Mouse (Mus musculus): ENCODE data around the gene Gm44511. TPM values are rescaled to one million over a fixed set of nuclear protein-coding genes. Genes with fewer than 3 reads are reported as not detected.

The Gm44511 gene
- polyA plus RNA-seq (2016; fragmentation: Nextera tagmentation; extraction: Ambion mirVana), result not detected in 2 replicates

DNA sequence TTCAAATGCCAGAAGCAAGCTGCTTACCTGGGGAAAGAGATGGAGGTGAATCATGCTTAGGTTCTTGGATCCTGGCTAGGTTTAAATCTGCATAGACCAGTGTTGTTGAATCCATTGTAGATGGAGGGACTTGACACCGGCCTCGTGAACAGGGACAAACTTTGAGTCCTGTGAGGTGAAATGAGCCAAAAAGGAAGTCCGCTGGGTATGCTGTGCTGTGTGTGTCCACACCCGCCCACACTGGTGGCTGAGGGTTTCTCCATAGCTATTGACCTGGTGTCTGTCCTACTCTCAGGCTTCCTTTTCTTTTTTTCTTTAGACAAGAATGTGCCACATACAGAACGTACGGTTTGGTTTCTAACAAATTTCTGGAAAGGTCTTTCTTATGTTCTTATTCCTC, at the start of gene Gm44511, which contains the start of gene Klrb1b:
Gene Gm44511, minus strand, starts transcription at position 184 of the 400 bp plus-strand sequence.
Gene Klrb1b, minus strand, starts transcription at position 200 of the 400 bp plus-strand sequence.
- H3K4me3 ChIP-seq, result no peak within 1 kb of the TSS
- WGBS, result 92% methylated on average over 6 of the region's 6 CpGs

DNA sequence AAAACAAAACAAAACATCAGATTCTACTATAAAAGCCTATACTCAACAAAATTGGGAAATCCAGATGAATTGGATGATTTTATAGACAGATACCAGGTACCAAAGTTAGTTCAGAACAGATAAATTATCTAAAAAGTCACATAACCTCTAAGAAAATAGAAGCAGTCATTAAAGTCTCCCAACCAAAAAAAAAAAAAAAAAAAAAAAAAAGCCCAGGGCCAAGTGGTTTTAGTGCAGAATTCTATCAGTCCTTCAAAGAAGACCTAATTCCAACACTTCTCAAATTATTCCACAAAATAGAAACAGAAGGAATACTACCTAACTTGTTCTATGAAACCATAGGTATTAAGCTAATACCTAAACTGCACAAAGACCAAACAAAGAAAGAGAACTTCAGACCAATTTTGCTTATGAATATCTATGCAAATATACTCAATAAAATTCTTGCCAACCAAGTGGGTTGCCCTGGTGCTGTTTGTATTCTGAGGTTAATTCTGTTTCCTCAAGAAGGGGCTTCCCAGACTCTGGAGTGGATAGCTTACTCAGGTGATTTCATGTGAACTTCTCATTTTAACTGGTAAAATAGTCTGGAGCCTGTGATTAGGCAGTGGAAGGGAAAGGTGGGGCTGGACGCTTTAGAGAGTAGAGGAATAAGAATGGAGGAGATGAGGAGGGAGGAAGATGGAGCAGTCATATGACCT, 45.9 kb upstream of the Gm44511 start:
- Histone ChIP-seq H3K36me3 (no peaks in the 10 kb centered on the region), H3K27me3 (ENCODE audit: low read depth, poor library complexity, severe bottlenecking) (no peaks in the 10 kb centered on the region), H3K4me3 (no peak overlapping the region), H3K4me1 (0 out of 2 replicates have a peak, but pooled peaks cover 4% of the 10 kb centered on the region), H3K27ac (no peak overlapping the region), H3K9me3 (replicated peaks) (no peaks in the 10 kb centered on the region)
- no peak for DNase-seq (ENCODE audit: low spot score)
- 90% methylated on average over 1 of the region's 1 CpGs for WGBS

More for the DNA sequence above, at the start of gene Gm44511, which contains the start of gene Klrb1b:
- no peak for DNase-seq (ENCODE audit: low spot score)
- Histone ChIP-seq H3K27me3 (ENCODE audit: low read depth, poor library complexity, severe bottlenecking) (no peaks in the 10 kb centered on the region), H3K27ac (no peak within 1 kb of the TSS), H3K9me3 (replicated peaks) (no peaks in the 10 kb centered on the region), H3K4me1 (0 out of 2 replicates have a peak, but pooled peaks cover 2% of the 10 kb centered on the region), H3K36me3 (no peaks in the 10 kb centered on the region)

DNA sequence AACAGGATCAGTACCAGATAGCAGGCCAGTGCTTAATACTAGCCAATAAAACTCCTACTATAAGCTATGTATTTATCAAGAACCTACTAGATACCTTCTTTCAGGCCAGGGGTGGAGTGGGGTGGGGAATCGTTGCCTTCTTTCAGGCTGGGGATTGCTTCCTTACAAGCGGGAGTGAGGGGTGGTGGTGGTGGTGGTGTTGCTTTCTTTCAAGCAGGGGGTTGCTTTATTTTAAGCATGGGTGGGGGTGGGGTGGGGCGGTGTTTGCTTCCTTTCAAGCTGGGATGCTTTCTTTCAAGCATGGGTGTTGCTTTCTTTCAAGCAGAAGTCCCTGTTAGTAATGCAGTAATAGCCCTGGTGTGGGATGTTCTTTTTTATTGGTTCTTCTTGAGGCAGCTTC, 42.7 kb upstream of the Gm44511 start:
- Histone ChIP-seq H3K27ac (no peak overlapping the region), H3K4me3 (no peak overlapping the region), H3K9me3 (replicated peaks) (no peaks in the 10 kb centered on the region), H3K4me1 (0 out of 2 replicates have a peak, but pooled peaks cover 4% of the 10 kb centered on the region), H3K36me3 (no peaks in the 10 kb centered on the region), H3K27me3 (ENCODE audit: low read depth, poor library complexity, severe bottlenecking) (no peaks in the 10 kb centered on the region)
- no peak for DNase-seq (ENCODE audit: low spot score)
- WGBS, result 8% methylated on average over 3 of the region's 3 CpGs

- no peaks in the 10 kb centered on the region for H3K9me3 ChIP-seq (replicated peaks)
- 0 out of 2 replicates have a peak, but pooled peaks cover 4% of the 10 kb centered on the region for H3K4me1 ChIP-seq
- no peak overlapping the region for H3K4me3 ChIP-seq
- DNase-seq (ENCODE audit: low spot score), result peak; percentile 22
- 95% methylated on average over 2 of the region's 2 CpGs for WGBS
- no peak overlapping the region for H3K27ac ChIP-seq
- no peaks in the 10 kb centered on the region for H3K27me3 ChIP-seq (ENCODE audit: low read depth, poor library complexity, severe bottlenecking)
- H3K36me3 ChIP-seq, result no peaks in the 10 kb centered on the region
Observed at GRCm38 (mm10) chr6:128857976-128858375, 31.9 kb upstream of the Gm44511 start.

DNA sequence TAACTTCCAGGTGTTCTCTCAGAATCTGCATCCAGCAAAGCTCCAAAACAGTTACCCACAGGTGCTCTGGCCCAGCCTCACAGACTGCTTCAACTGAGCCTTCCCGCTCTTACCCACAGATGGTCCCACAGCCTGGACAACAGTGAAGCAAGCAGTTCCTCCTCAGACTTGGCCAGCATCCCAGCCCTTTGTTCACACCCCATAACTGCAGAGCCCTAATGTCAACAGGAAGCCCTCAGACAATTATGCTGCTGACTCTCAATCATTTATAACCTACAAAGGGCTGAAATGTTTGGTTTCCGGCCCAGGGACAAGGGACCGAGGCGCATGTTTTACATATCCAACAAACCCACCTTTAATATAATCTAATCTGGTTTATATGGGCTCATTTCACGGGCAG, 30.1 kb upstream of the Gm44511 start:
- 83% methylated on average over 5 of the region's 5 CpGs for WGBS

DNA sequence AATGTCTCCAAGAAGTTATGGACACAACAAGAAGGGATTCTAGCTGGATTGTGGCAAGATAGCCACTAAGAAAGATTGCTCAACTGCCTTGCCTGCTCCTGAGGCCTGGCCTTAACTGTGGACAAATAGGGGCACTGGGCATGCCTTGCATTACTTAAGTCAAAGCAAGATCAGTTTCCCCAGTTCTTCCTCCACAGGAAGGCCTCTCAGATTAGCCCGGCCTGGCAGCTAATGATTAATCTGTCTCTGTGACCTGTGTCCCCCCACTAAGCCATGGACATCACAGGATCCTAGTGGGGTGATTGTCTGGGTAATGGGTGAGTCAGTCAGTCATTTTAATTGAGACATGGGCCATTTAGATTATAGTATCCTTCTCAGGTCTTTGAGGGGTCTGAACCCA, 29.4 kb upstream of the Gm44511 start:
- no peaks in the 10 kb centered on the region for H3K36me3 ChIP-seq
- H3K27me3 ChIP-seq (ENCODE audit: low read depth, poor library complexity, severe bottlenecking), result no peaks in the 10 kb centered on the region
- DNase-seq (ENCODE audit: low spot score), result no peak
- no peak overlapping the region for H3K4me3 ChIP-seq
- H3K27ac ChIP-seq, result no peak overlapping the region
- no peaks in the 10 kb centered on the region for H3K9me3 ChIP-seq (replicated peaks)
- WGBS, result 57% methylated on average over 1 of the region's 1 CpGs
- 0 out of 2 replicates have a peak, but pooled peaks cover 4% of the 10 kb centered on the region for H3K4me1 ChIP-seq

More for the DNA sequence above, 30.1 kb upstream of the Gm44511 start:
- peak; percentile 27 for DNase-seq (ENCODE audit: low spot score)
- Histone ChIP-seq H3K4me1 (0 out of 2 replicates have a peak, but pooled peaks cover 4% of the 10 kb centered on the region), H3K27ac (no peak overlapping the region), H3K9me3 (replicated peaks) (no peaks in the 10 kb centered on the region), H3K36me3 (no peaks in the 10 kb centered on the region), H3K27me3 (ENCODE audit: low read depth, poor library complexity, severe bottlenecking) (no peaks in the 10 kb centered on the region), H3K4me3 (no peak overlapping the region)

DNA sequence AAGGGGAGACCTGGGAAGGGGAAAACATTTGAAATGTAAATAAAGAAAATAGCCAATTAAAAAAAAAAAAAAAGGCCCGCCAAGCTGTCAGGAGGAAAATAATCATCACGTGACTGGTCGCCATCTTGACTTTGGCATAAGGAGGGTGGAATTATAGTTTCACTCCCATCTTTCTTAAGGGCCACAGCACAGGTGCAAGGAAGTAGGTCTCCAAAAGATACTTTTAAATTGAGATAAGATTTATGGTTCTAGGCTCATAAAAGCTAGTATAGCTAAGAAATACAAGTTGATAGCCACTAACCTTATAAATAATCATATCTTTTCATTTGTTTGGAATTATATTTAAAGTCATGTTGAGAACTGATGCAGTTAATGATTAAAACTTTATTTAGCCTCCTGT, 28.8 kb upstream of the Gm44511 start:
- Histone ChIP-seq H3K36me3 (no peaks in the 10 kb centered on the region), H3K4me1 (0 out of 2 replicates have a peak, but pooled peaks cover 4% of the 10 kb centered on the region), H3K9me3 (replicated peaks) (no peaks in the 10 kb centered on the region), H3K27ac (no peak overlapping the region), H3K4me3 (no peak overlapping the region), H3K27me3 (ENCODE audit: low read depth, poor library complexity, severe bottlenecking) (no peaks in the 10 kb centered on the region)
- DNase-seq (ENCODE audit: low spot score), result no peak
- WGBS, result 89% methylated on average over 3 of the region's 3 CpGs

DNA sequence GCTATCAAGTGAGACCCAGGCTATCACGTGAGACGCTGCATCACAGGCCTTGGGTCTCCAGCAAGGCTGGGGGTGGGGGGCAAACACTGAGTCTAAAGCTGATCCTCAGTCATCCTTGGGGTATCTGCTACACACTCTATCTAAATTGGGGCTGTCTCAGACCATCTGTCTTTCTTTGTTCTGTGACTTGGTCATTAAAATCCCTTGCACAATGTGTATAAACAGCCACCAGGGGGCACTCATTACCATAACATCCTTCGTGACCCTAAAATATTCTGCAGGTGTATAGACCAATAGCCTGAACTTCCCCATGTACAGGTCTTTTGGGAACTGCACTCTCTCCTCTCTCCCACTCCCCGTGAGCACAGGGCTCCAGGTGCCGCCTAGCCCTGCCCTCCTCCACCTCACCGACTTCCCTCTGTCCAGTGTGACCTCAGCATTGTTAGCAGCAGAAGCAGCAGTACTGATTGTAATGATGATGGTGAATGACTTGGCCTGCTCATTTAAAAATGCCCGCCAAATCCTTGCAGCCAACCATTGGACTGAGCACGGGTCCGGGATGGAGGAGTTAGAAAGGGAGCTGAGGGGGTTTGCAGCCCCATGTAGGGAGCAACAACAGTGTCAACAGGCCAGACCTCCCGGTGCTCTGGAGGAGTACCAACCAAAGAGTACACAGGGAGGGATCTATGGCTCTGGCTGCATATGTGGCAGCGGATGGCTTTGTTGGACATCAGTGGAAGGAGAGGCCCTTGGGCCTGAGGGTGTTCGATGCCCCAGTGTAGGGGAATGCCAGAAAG, 28.1 kb upstream of the Gm44511 start:
- DNase-seq (ENCODE audit: low spot score), result peak; percentile 69
- H3K4me1 ChIP-seq, result 0 out of 2 replicates have a peak, but pooled peaks cover 4% of the 10 kb centered on the region
- no peaks in the 10 kb centered on the region for H3K9me3 ChIP-seq (replicated peaks)
- 0 out of 2 replicates have a peak overlapping the region, but pooled peaks have one; percentile 21 for H3K4me3 ChIP-seq
- no peaks in the 10 kb centered on the region for H3K36me3 ChIP-seq
- WGBS, result 47% methylated on average over 12 of the region's 12 CpGs
- peak overlapping the region; percentile 78 for H3K27ac ChIP-seq
- no peaks in the 10 kb centered on the region for H3K27me3 ChIP-seq (ENCODE audit: low read depth, poor library complexity, severe bottlenecking)

DNA sequence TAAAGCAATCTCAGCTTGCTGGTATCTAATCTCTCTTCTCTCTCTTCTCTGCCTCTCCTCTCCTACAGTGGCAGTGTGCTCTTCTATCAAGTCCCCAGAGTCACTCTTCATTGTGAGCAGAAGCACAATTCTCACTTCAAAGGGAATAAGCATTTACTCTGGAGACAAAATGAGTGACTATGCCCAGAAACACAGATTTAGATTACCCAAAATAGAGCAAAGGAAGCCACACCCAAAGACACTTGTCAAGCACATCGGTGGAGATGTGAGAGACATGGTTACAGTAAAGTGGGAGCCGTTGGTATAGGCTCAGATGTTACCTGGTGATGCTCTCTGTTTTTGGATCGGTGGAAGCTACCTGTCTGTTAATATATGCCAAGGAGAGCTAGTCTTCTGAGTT, 26.7 kb upstream of the Gm44511 start:
- Histone ChIP-seq H3K36me3 (no peaks in the 10 kb centered on the region), H3K4me3 (no peak overlapping the region), H3K27ac (no peak overlapping the region), H3K4me1 (0 out of 2 replicates have a peak, but pooled peaks cover 4% of the 10 kb centered on the region), H3K9me3 (replicated peaks) (no peaks in the 10 kb centered on the region), H3K27me3 (ENCODE audit: low read depth, poor library complexity, severe bottlenecking) (no peaks in the 10 kb centered on the region)
- 91% methylated on average over 3 of the region's 3 CpGs for WGBS
- no peak for DNase-seq (ENCODE audit: low spot score)

DNA sequence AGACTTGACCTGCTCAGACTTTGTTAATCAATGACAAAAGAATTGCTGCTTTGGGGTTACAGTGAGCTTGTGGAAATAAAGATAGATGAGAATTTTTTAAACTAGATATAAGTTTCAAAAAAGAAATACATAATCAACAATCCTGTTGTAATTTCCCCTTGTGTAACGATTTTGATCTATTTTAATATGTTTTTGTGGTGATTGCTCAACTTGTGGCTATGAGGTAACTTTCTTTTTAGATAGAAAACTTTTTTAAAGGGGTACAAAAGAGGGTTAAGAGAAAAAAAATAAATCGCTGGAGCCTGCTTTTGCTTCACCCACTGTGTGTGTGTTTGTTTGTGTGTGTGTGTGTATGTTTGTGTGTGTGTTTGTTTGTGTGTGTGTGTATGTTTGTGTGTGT, 25.0 kb upstream of the Gm44511 start:
- Histone ChIP-seq H3K27me3 (ENCODE audit: low read depth, poor library complexity, severe bottlenecking) (no peaks in the 10 kb centered on the region), H3K4me1 (0 out of 2 replicates have a peak, but pooled peaks cover 4% of the 10 kb centered on the region), H3K4me3 (no peak overlapping the region), H3K36me3 (no peaks in the 10 kb centered on the region), H3K9me3 (replicated peaks) (no peaks in the 10 kb centered on the region), H3K27ac (no peak overlapping the region)
- WGBS, result 88% methylated on average over 2 of the region's 2 CpGs
- no peak for DNase-seq (ENCODE audit: low spot score)

GRCm38 (mm10) chr6:128850671-128851070, 24.6 kb upstream of the Gm44511 start:
- H3K9me3 ChIP-seq (replicated peaks), result no peaks in the 10 kb centered on the region
- no peaks in the 10 kb centered on the region for H3K36me3 ChIP-seq
- H3K4me3 ChIP-seq, result no peak overlapping the region
- H3K27ac ChIP-seq, result no peak overlapping the region
- H3K27me3 ChIP-seq (ENCODE audit: low read depth, poor library complexity, severe bottlenecking), result no peaks in the 10 kb centered on the region
- H3K4me1 ChIP-seq, result 0 out of 2 replicates have a peak, but pooled peaks cover 4% of the 10 kb centered on the region
- WGBS, result 81% methylated on average over 2 of the region's 2 CpGs
- DNase-seq (ENCODE audit: low spot score), result no peak

- DNase-seq (ENCODE audit: low spot score), result peak; percentile 73
- 0 out of 2 replicates have a peak, but pooled peaks cover 7% of the 10 kb centered on the region for H3K4me1 ChIP-seq
- H3K27me3 ChIP-seq (ENCODE audit: low read depth, poor library complexity, severe bottlenecking), result no peaks in the 10 kb centered on the region
- H3K9me3 ChIP-seq (replicated peaks), result no peaks in the 10 kb centered on the region
- no peak overlapping the region for H3K4me3 ChIP-seq
- WGBS, result 62% methylated on average over 2 of the region's 2 CpGs
- no peak overlapping the region for H3K27ac ChIP-seq
- no peaks in the 10 kb centered on the region for H3K36me3 ChIP-seq
Observed at GRCm38 (mm10) chr6:128849902-128850301, 23.8 kb upstream of the Gm44511 start.

DNA sequence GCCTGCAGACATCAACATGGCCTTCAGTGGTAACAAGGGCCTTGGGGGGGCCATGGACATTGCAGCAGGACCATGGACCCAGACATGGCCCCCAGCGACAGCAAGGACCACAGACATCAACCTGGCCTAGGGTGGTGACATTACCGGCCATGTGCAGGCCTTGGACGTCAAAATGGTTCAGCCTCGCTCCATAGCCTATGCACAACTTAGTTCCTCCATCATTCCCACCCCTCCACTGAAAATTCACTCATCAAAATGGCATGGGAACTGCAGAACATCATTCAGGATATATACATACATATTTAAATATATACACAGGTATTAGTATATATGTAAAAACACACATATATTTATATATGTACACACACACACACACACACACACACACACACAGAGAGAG, 21.3 kb upstream of the Gm44511 start:
- WGBS, result 96% methylated on average over 4 of the region's 4 CpGs
- H3K9me3 ChIP-seq (replicated peaks), result no peaks in the 10 kb centered on the region
- H3K4me3 ChIP-seq, result no peak overlapping the region
- H3K36me3 ChIP-seq, result no peaks in the 10 kb centered on the region
- peaks cover 12% of the 10 kb centered on the region; the same call in 1 of the 2 replicates for H3K4me1 ChIP-seq
- DNase-seq (ENCODE audit: low spot score), result no peak
- no peaks in the 10 kb centered on the region for H3K27me3 ChIP-seq (ENCODE audit: low read depth, poor library complexity, severe bottlenecking)
- H3K27ac ChIP-seq, result no peak overlapping the region

All from limb, embryonic 10.5 days (tissue).